Mouse (Mus musculus) lung, postnatal 0 days (tissue): ENCODE results near the gene Plin4. TPM values are rescaled to one million over a fixed set of nuclear protein-coding genes. Genes with fewer than 3 reads are reported as not detected.
"Not testable (repeated sequence)": the region's sequence is repeated elsewhere in the genome, so short reads cannot be mapped to it uniquely, and the experiment has no call there.

Experiments used
- ATAC-seq: fragments of 200-750 bp; cut with Nextera tagmentation; 2 replicates; pipeline ENCODE4 v1.8.0; 2017; ENCODE audit warnings: moderate library complexity
- DNase-seq: peaks from one replicate; pipeline ENCODE4 v3.0.0-alpha.2; 2016; ENCODE audit warnings: low spot score
- H3K27ac ChIP-seq: fragments of 300-500 bp; sonication (generic); 2 replicates; pipeline ENCODE4 v1.5.1; 2014; ENCODE audit warnings: antibody characterized with exemption, mild to moderate bottlenecking, low read length, mixed read lengths
- H3K27me3 ChIP-seq: fragments of 300-500 bp; sonication (generic); replicated peaks from 2 replicates; pipeline ENCODE4 v1.6.1; 2014; ENCODE audit warnings: low read length, mixed read lengths; ENCODE audit not compliant: insufficient read depth
- H3K36me3 ChIP-seq: fragments of 300-500 bp; sonication (generic); 2 replicates; pipeline ENCODE4 v1.6.1; 2014; ENCODE audit warnings: low read length, mixed read lengths; ENCODE audit not compliant: insufficient read depth
- H3K4me1 ChIP-seq: fragments of 300-500 bp; sonication (generic); 2 replicates; pipeline ENCODE4 v1.6.1; 2014; ENCODE audit warnings: antibody characterized with exemption, low read depth, low read length, mixed read lengths; ENCODE audit not compliant: insufficient read depth
- H3K4me2 ChIP-seq: fragments of 300-500 bp; sonication (generic); replicated peaks from 2 replicates; pipeline ENCODE4 v1.6.1; 2014; ENCODE audit warnings: low read depth, mild to moderate bottlenecking, low read length, moderate library complexity, mixed read lengths
- H3K4me3 ChIP-seq: fragments of 300-500 bp; sonication (generic); 2 replicates; pipeline ENCODE4 v1.5.1; 2014; ENCODE audit warnings: low read depth, low read length
- H3K9ac ChIP-seq: fragments of 300-500 bp; sonication (generic); replicated peaks from 2 replicates; pipeline ENCODE4 v1.6.1; 2014; ENCODE audit warnings: low read depth, mild to moderate bottlenecking
- H3K9me3 ChIP-seq: fragments of 300-500 bp; sonication (generic); 2 replicates; pipeline ENCODE4 v1.6.1; 2016; ENCODE audit warnings: low read length, mixed read lengths
- CTCF ChIP-seq: IDR thresholded peaks from 2 replicates; pipeline ENCODE4 v1.5.1; 2016; ENCODE audit warnings: antibody characterized with exemption, mild to moderate bottlenecking
- EP300 ChIP-seq: IDR thresholded peaks from 2 replicates; pipeline ENCODE4 v1.6.1; 2016; ENCODE audit warnings: antibody characterized with exemption, mild to moderate bottlenecking, control low read depth
- WGBS: fragments of 180-500 bp; shearing (Covaris S2); extraction: QIAGEN DNeasy Blood & Tissue Kit; methylation state at CpG from one replicate; pipeline ENCODE4 v1.1.7; 2014; 5-methylcytosine and 5-hydroxymethylcytosine counted together
- polyA plus RNA-seq: library from polyadenylated mRNA; unstranded; fragments of >200 nt; fragmentation: Nextera tagmentation; extraction: Ambion mirVana; gene quantifications from 2 replicates; pipeline ENCODE4 v1.2.1, GENCODE M21; 2015

The Plin4 gene
- polyA plus RNA-seq, 1 experiment from 2014 or later, result 0.05 TPM

DNA sequence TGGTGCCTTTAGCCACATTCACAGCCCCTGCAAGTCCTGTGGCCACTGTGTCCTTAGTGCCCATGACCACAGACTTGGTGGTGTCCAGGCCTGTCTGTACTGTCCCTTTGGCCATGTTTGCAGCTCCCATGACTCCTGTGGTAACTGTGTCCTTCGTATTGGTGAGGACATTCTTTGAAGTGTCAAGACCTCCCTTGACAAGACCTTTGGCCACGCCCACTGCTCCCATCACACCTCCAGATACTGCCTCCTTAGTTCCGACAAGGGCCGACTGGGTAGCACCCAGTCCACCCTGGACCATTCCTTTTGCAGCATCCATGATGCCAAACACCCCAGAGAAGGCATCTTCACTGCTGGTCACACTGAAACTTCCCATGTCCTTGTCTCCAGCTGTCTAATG, 2.6 kb downstream of the Plin4 start:
- Histone ChIP-seq H3K4me1 (no peaks in the 10 kb centered on the region), H3K36me3 (peaks cover 10% of the 10 kb centered on the region; the same call in 1 of the 2 replicates), H3K27me3 (no peaks in the 10 kb centered on the region), H3K4me2 (no peak overlapping the region), H3K9me3 (no peaks in the 10 kb centered on the region), H3K27ac (no peak overlapping the region), H3K4me3 (no peak overlapping the region), H3K9ac (no peak overlapping the region)
- WGBS, result 68% methylated on average over 4 of the region's 4 CpGs
- TF ChIP-seq CTCF (no peak), EP300 (no peak)
- DNase-seq (no peak), ATAC-seq (no peak)

DNA sequence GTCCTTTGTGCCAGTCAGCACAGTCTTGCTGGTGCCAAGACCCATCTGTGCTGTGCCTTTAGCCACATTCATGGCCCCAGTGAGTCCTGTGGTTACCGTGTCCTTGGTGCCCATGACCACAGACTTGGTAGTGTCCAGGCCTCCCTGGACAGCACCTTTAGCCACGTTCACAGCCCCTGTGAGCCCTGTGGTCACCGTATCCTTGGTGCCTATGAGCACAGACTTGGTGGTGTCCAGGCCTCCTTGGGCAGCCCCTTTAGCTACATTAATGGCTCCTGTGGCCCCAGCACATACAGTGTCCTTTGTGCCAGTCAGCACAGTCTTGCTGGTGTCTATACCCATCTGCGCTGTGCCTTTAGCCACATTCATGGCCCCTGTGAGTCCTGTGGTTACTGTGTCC, 3.2 kb downstream of the Plin4 start:
- not testable (repeated sequence) for H3K27ac ChIP-seq, ATAC-seq

DNA sequence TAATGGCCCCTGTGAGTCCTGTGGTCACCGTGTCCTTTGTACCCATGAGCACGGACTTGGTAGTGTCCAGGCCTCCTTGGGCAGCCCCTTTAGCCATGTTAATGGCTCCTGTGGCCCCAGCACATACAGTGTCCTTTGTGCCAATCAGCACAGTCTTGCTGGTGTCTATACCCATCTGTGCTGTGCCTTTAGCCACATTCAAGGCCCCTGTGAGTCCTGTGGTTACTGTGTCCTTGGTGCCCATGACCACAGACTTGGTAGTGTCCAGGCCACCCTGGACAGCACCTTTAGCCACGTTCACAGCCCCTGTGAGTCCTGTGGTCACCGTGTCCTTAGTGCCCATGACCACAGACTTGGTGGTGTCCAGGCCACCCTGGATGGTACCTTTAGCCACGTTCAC, 4.8 kb downstream of the Plin4 start:
- WGBS, result 94% methylated on average over 2 of the region's 5 CpGs
- H3K4me3 ChIP-seq, H3K9me3 ChIP-seq, DNase-seq, ATAC-seq, H3K27me3 ChIP-seq, H3K4me2 ChIP-seq, H3K4me1 ChIP-seq, H3K9ac ChIP-seq, H3K27ac ChIP-seq: not testable (repeated sequence)
- peaks cover 24% of the 10 kb centered on the region; the same call in 1 of the 2 replicates for H3K36me3 ChIP-seq

More for the DNA sequence above, 3.2 kb downstream of the Plin4 start:
- not testable (repeated sequence) for H3K27me3 ChIP-seq, H3K4me1 ChIP-seq, DNase-seq, H3K4me3 ChIP-seq, H3K4me2 ChIP-seq, H3K9me3 ChIP-seq, H3K9ac ChIP-seq
- WGBS, result 96% methylated on average over 4 of the region's 4 CpGs
- H3K36me3 ChIP-seq, result peaks cover 11% of the 10 kb centered on the region; the same call in 1 of the 2 replicates

DNA sequence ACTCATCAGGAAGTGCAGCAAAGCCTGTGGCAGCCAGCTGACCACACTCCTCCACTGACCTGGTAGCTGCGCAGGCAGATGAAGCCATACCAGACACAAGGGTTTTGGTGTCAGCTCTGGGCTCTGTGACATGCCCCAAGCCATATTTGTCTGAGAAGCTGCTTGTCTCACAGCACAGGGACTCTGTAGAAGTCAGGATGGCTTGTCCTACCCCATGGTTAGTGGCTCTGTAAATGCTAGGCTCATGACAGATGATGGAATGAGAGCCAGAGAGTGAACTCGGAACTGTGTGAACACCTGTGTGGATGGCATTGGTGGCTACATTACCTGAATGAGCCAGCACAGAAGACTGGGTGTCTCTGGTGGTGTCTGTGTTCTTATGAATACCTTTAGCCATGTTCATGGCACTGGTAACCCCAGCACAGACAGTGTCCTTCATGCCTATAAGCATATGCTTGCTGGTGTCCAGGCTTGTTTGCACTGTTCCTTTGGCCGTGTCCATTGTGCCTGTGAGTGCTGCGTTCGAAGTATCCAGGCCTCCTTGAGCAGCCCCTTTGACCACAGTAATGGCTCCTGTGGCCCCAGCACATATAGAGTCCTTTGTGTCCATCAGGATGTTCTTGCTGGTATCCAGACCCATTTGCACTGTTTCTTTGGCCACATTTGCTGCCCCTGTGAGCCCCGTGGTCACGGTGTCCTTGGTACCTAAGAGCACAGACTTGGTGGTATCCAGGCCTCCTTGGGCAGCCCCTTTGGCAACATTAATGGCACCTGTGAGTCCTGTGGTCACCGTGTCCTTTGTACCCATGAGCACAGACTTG, 5.9 kb downstream of the Plin4 start:
- no peak overlapping the region for H3K9ac ChIP-seq
- no peak overlapping the region for H3K27ac ChIP-seq
- no peak overlapping the region for H3K4me3 ChIP-seq
- ATAC-seq (no peak), DNase-seq (no peak)
- no peak overlapping the region for H3K4me2 ChIP-seq
- no peaks in the 10 kb centered on the region for H3K4me1 ChIP-seq
- no peaks in the 10 kb centered on the region for H3K9me3 ChIP-seq
- no peak for TF ChIP-seq CTCF
- no peak for TF ChIP-seq EP300
- H3K27me3 ChIP-seq, result no peaks in the 10 kb centered on the region
- WGBS, result 92% methylated on average over 8 of the region's 8 CpGs
- peaks cover 29% of the 10 kb centered on the region for H3K36me3 ChIP-seq

DNA sequence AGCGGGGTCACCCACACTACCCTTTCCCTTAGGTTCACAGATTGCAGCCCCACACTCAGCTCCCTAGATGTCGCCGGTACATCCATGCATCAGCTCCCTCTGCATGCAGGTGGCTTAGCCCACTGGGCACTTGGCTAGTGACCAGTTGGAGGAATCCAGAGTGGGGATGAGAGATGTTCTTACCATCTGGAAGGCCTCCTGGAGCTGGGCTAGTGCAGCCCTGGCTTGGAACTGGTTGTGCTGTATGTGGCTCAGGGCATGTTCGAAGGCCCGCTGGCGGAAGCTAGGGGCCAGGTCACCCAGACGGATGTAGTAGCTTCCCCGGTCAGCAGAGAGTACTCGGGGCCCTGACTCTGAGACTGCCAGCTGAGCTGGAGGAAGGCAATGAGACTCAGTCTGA, 6.7 kb downstream of the Plin4 start:
- WGBS, result 92% methylated on average over 9 of the region's 9 CpGs
- Histone ChIP-seq H3K9ac (no peak overlapping the region), H3K36me3 (peaks cover 30% of the 10 kb centered on the region), H3K4me1 (no peaks in the 10 kb centered on the region), H3K27ac (no peak overlapping the region), H3K27me3 (no peaks in the 10 kb centered on the region), H3K4me3 (no peak overlapping the region), H3K4me2 (no peak overlapping the region), H3K9me3 (no peaks in the 10 kb centered on the region)
- no peak for DNase-seq
- TF ChIP-seq EP300 (no peak), CTCF (no peak)
- no peak for ATAC-seq

DNA sequence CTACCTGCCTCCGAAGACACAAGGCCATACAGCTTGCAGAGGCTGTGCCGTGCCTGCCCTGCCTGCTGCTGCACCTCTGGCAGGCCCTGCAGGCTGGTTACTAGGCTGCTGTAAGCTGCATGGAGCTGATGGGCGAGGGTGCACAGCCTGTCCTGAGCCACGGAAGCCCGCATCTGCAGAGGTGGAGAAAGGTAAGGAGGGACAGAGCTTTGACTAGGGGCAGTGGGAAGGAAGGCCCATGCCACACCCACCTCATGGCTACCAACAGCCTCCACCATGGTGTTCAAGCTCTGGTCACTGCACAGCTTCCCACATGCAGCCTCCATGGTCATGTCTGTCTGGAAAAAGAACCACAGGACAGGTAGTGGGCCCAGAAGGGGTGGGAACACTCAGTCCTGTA, 7.4 kb downstream of the Plin4 start:
- no peak overlapping the region for H3K4me3 ChIP-seq
- H3K27ac ChIP-seq, result no peak overlapping the region
- no peaks in the 10 kb centered on the region for H3K27me3 ChIP-seq
- TF ChIP-seq CTCF (no peak), EP300 (no peak)
- no peak overlapping the region for H3K4me2 ChIP-seq
- WGBS, result 93% methylated on average over 5 of the region's 5 CpGs
- H3K36me3 ChIP-seq, result peaks cover 37% of the 10 kb centered on the region
- no peak for ATAC-seq
- H3K9ac ChIP-seq, result no peak overlapping the region
- no peak for DNase-seq
- no peaks in the 10 kb centered on the region for H3K4me1 ChIP-seq
- no peaks in the 10 kb centered on the region for H3K9me3 ChIP-seq

DNA sequence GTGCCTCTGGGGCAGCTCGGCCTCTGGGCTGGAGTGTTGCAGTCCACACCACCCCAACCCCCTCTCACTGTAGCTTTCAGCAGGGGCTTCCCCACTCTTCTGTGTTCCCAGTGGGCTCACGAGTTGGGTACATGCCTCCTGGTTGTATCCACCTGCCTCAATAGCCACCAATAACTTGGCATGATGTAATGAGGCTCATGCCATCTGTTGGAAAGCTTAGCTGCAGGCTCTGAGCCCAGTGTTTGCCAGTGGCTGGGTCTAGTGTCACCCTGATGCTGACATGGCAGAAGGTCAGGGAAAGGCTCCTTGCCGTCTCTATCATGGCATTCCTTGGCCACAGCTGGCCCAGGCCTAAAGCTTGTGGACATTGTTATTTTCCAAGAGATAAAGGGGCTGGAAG, 8.8 kb downstream of the Plin4 start:
- no peak overlapping the region for H3K9ac ChIP-seq
- ATAC-seq, result no peak
- H3K4me2 ChIP-seq, result no peak overlapping the region
- no peaks in the 10 kb centered on the region for H3K27me3 ChIP-seq
- H3K4me3 ChIP-seq, result no peak overlapping the region
- no peak overlapping the region for H3K27ac ChIP-seq
- H3K36me3 ChIP-seq, result peaks cover 48% of the 10 kb centered on the region
- no peaks in the 10 kb centered on the region for H3K4me1 ChIP-seq
- no peaks in the 10 kb centered on the region for H3K9me3 ChIP-seq
- no peak for TF ChIP-seq CTCF
- TF ChIP-seq EP300, result no peak
- WGBS, result 79% methylated on average over 3 of the region's 3 CpGs
- no peak for DNase-seq
